Mouse (Mus musculus) layer of hippocampus, adult 9-11 months (tissue): Measurements from ENCODE around the gene Gtf2a1.
"Not testable (repeated sequence)": the region's sequence is repeated elsewhere in the genome, so short reads cannot be mapped to it uniquely, and the experiment has no call there.

Experiments
- DNase-seq: peaks from one replicate; pipeline ENCODE4 v3.0.0; 2022

The Gtf2a1 gene

GRCm38 (mm10) chr12:91589847-91590690, at the start of gene Gtf2a1:
Gene Gtf2a1, minus strand, starts transcription at chr12:91590487.
- DNase-seq = peak; percentile 93

GRCm38 (mm10) chr12:91638351-91638750, 48.1 kb upstream of the Gtf2a1 start:
- DNase-seq = no peak

- DNase-seq = no peak
Observed at GRCm38 (mm10) chr12:91637136-91637909, 47.0 kb upstream of the Gtf2a1 start.

GRCm38 (mm10) chr12:91626482-91626881, 36.2 kb upstream of the Gtf2a1 start:
- DNase-seq = no peak

- DNase-seq = no peak
Observed at GRCm38 (mm10) chr12:91625013-91625412, 34.7 kb upstream of the Gtf2a1 start.

GRCm38 (mm10) chr12:91609425-91609824, 19.1 kb upstream of the Gtf2a1 start:
- no peak for DNase-seq

GRCm38 (mm10) chr12:91607678-91608077, 17.4 kb upstream of the Gtf2a1 start:
- no peak for DNase-seq

GRCm38 (mm10) chr12:91606651-91607050, 16.4 kb upstream of the Gtf2a1 start:
- no peak for DNase-seq

GRCm38 (mm10) chr12:91604600-91604999, 14.3 kb upstream of the Gtf2a1 start:
- DNase-seq = no peak

GRCm38 (mm10) chr12:91592128-91592527, 1.8 kb upstream of the Gtf2a1 start:
- no peak for DNase-seq

- DNase-seq = no peak
Observed at GRCm38 (mm10) chr12:91591191-91591590, 904 bp upstream of the Gtf2a1 start.

GRCm38 (mm10) chr12:91590716-91591115, 429 bp upstream of the Gtf2a1 start:
- no peak for DNase-seq

GRCm38 (mm10) chr12:91589542-91589846, 793 bp downstream of the Gtf2a1 start:
- no peak for DNase-seq

- peak; percentile 32 for DNase-seq
Observed at GRCm38 (mm10) chr12:91588670-91589541, 1.4 kb downstream of the Gtf2a1 start.

- peak; percentile 94 for DNase-seq
Observed at GRCm38 (mm10) chr12:91588176-91588669, 2.1 kb downstream of the Gtf2a1 start.

- no peak for DNase-seq
Observed at GRCm38 (mm10) chr12:91587491-91588033, 2.7 kb downstream of the Gtf2a1 start.

GRCm38 (mm10) chr12:91587077-91587476, 3.2 kb downstream of the Gtf2a1 start:
- DNase-seq = no peak

- DNase-seq = not testable (repeated sequence)
Observed at GRCm38 (mm10) chr12:91585815-91586214, 4.5 kb downstream of the Gtf2a1 start.

GRCm38 (mm10) chr12:91585206-91585605, 5.1 kb downstream of the Gtf2a1 start:
- no peak for DNase-seq

- DNase-seq = no peak
Observed at GRCm38 (mm10) chr12:91583409-91583808, 6.9 kb downstream of the Gtf2a1 start.

GRCm38 (mm10) chr12:91582362-91583002, 7.8 kb downstream of the Gtf2a1 start:
- DNase-seq = no peak
